Mouse (Mus musculus) ES-E14 (cell line): ENCODE data around the gene Gm45808. TPM values are rescaled to one million over a fixed set of nuclear protein-coding genes. Genes with fewer than 3 reads are reported as not detected.
"Not testable (repeated sequence)": the region's sequence is repeated elsewhere in the genome, so short reads cannot be mapped to it uniquely, and the experiment has no call there.

Source experiments
- DNase-seq: peaks from one replicate; pipeline ENCODE4 v3.0.0-alpha.2; 2013; ENCODE audit warnings: low read depth, low spot score
- H3K27ac ChIP-seq: 2 replicates; pipeline ENCODE4 v1.5.1; 2012; ENCODE audit warnings: low read depth, mild to moderate bottlenecking, low read length, moderate library complexity, mixed read lengths; ENCODE audit not compliant: poor library complexity, insufficient read depth, severe bottlenecking
- H3K36me3 ChIP-seq: 2 replicates; pipeline ENCODE4 v1.6.1; 2012; ENCODE audit warnings: mild to moderate bottlenecking, low read length, moderate library complexity, mixed read lengths; ENCODE audit not compliant: control insufficient read depth, poor library complexity, insufficient read depth, severe bottlenecking
- H3K4me1 ChIP-seq, 2 experiments: fragments of 150-350 bp in 1 of 2; sonication (generic) in 1 of 2; 2 replicates each; pipeline ENCODE4 v1.6.1; 2012; ENCODE audit warnings: low read length in 2 of 2, mild to moderate bottlenecking in 1 of 2, mixed read lengths in 1 of 2; ENCODE audit not compliant: control insufficient read depth in 2 of 2, insufficient read depth in 2 of 2, poor library complexity in 1 of 2
- H3K4me3 ChIP-seq, 2 experiments: fragments of 150-350 bp in 1 of 2; sonication (generic) in 1 of 2; 2 replicates each; pipeline ENCODE4 v1.5.1; 2012; ENCODE audit warnings: low read length in 2 of 2, low read depth in 1 of 2, mild to moderate bottlenecking in 1 of 2, mixed read lengths in 1 of 2; ENCODE audit not compliant: insufficient read depth in 1 of 2, poor library complexity in 1 of 2, severe bottlenecking in 1 of 2
- H3K9ac ChIP-seq: 2 replicates; pipeline ENCODE4 v1.6.1; 2012; ENCODE audit warnings: low read depth, mild to moderate bottlenecking, low read length, mixed read lengths; ENCODE audit not compliant: poor library complexity, insufficient read depth, severe bottlenecking
- H3K9me3 ChIP-seq: fragments of 150-350 bp; sonication (generic); 2 replicates; pipeline ENCODE4 v1.6.1; 2012; ENCODE audit warnings: low read depth, mild to moderate bottlenecking, low read length; ENCODE audit not compliant: control insufficient read depth, insufficient read depth
- CHD2 ChIP-seq: IDR thresholded peaks from 2 replicates; pipeline ENCODE4 v1.6.1; 2014; ENCODE audit warnings: mild to moderate bottlenecking, low read depth, low read length, inconsistent platforms
- HCFC1 ChIP-seq: IDR thresholded peaks from 2 replicates; pipeline ENCODE4 v1.6.1; 2012; ENCODE audit warnings: low read length, inconsistent platforms, borderline replicate concordance; ENCODE audit not compliant: insufficient read depth
- MAFK ChIP-seq: IDR thresholded peaks from 2 replicates; pipeline ENCODE4 v1.6.1; 2014; ENCODE audit warnings: mild to moderate bottlenecking, low read depth, low read length, inconsistent platforms; ENCODE audit not compliant: insufficient read depth
- ZC3H11A ChIP-seq: IDR thresholded peaks from 2 replicates; pipeline ENCODE4 v1.6.1; 2012; ENCODE audit warnings: low read depth, mild to moderate bottlenecking, inconsistent platforms, low read length, borderline replicate concordance
- ZNF384 ChIP-seq: IDR thresholded peaks from 2 replicates; pipeline ENCODE4 v1.6.1; 2012; ENCODE audit warnings: low read depth, low read length, inconsistent platforms
- in situ Hi-C, 2 experiments: fragments of 600-800 bp; cut with MboI; formaldehyde crosslinking; loops; one replicate each; pipeline ENCODE4 v1.15.1; 2025; ENCODE audit warnings: low sequenced_read_pairs in 2 of 2, inconsistent platforms in 1 of 2; ENCODE audit not compliant: unreplicated experiment in 2 of 2
- total RNA-seq: library from RNA; depleted of rRNA; stranded (reverse); fragments of 300-350 nt; gene quantifications from 2 replicates; pipeline ENCODE4 v1.2.3, GENCODE M21; 2012

Gene Gm45808
- total RNA-seq, 1 experiment, result 0.71 TPM

DNA sequence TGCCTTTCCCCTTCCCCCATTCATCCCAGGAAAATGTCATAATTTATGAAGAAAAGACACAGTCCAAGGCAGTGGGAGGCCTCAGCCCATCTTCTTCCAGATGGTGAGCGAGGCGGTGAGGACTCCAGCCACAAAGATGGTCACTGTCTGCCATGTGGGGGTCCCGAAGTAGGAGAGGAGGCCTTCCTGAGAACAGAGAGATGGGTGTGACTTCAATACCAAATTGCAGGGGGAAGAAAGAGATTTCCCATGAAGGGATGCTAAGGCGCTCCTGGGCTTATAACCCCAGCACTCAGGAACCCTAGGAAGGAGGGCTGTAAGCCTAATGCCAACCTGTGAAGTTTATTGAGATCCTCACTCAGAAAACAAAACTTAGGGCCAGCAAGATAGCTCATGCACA is 24.8 kb downstream of the Gm45808 start:
- DNase-seq, result no peak

GRCm38 (mm10) chr7:45461326-45461725 is 25.3 kb downstream of the Gm45808 start:
- Histone ChIP-seq H3K9me3 (no peaks in the 10 kb centered on the region), H3K4me3 (peak overlapping the region; percentile 58 to 71), H3K9ac (peak overlapping the region; percentile 80), H3K4me1 (peaks cover 0 to 3% of the 10 kb centered on the region in 2 experiments; a peak in 1 of 4 replicates), H3K36me3 (peaks cover 58% of the 10 kb centered on the region), H3K27ac (peak overlapping the region; percentile 99)
- DNase-seq, result no peak
- TF ChIP-seq CHD2 (no peak), ZC3H11A (no peak), ZNF384 (no peak), HCFC1 (no peak), MAFK (no peak)
- in situ Hi-C loops, result no loop called here

More for the DNA sequence above, 24.8 kb downstream of the Gm45808 start:
- Histone ChIP-seq H3K27ac (peak overlapping the region; percentile 99), H3K9ac (peak overlapping the region; percentile 50; the same call in 1 of the 2 replicates), H3K4me1 (peaks cover 0 to under 1% of the 10 kb centered on the region in 2 experiments; a peak in 1 of 4 replicates), H3K36me3 (peaks cover 58% of the 10 kb centered on the region), H3K9me3 (no peaks in the 10 kb centered on the region), H3K4me3 (peak overlapping the region in 1 of 2 experiments; percentile 57; a peak in 2 of 4 replicates)
- no peak for TF ChIP-seq CHD2
- no peak for TF ChIP-seq MAFK
- TF ChIP-seq HCFC1, result no peak
- in situ Hi-C loops, result no loop called here

GRCm38 (mm10) chr7:45460860-45461314 is 25.7 kb downstream of the Gm45808 start:
- H3K36me3 ChIP-seq, result peaks cover 57% of the 10 kb centered on the region
- peak overlapping the region; percentile 99 for H3K27ac ChIP-seq
- H3K9ac ChIP-seq, result peak overlapping the region; percentile 80
- no peaks in the 10 kb centered on the region for H3K9me3 ChIP-seq
- peaks cover 0 to 7% of the 10 kb centered on the region in 2 experiments; a peak in 1 of 4 replicates for H3K4me1 ChIP-seq
- TF ChIP-seq ZNF384 (no peak), MAFK (peak; percentile 98), HCFC1 (no peak), ZC3H11A (no peak), CHD2 (no peak)
- no peak for DNase-seq
- H3K4me3 ChIP-seq, result peak overlapping the region; percentile 58 to 71
- in situ Hi-C loops, result no loop called here

DNA sequence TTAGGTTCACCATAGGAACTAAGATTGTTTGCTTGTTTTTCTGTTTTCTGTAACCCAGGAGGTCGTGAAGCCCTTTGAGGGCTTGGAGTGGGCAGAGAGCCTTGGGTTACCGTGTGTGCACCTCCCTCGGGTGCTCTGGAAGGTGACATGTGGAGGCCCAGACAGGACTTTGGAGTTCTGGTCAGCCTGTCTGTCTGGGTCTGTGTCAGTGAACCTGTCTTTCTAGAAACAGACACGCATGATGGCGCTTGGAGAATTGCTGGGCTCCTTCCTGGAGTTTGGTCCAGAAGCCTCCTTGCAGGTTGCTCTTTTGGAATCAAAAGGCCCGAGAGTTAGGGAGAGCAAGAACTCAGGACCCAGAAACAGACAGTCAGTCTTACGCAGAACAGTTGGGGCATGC is 26.2 kb downstream of the Gm45808 start:
- Histone ChIP-seq H3K36me3 (peaks cover 51% of the 10 kb centered on the region), H3K27ac (peak overlapping the region; percentile 99), H3K4me1 (peaks cover 0 to 10% of the 10 kb centered on the region in 2 experiments; a peak in 1 of 4 replicates), H3K4me3 (peak overlapping the region; percentile 58 to 71), H3K9me3 (no peaks in the 10 kb centered on the region), H3K9ac (peak overlapping the region; percentile 80)
- TF ChIP-seq MAFK, result no peak
- TF ChIP-seq CHD2, result no peak
- no peak for TF ChIP-seq HCFC1
- no peak for TF ChIP-seq ZC3H11A
- no peak for TF ChIP-seq ZNF384
- in situ Hi-C loops, result no loop called here
- no peak for DNase-seq

DNA sequence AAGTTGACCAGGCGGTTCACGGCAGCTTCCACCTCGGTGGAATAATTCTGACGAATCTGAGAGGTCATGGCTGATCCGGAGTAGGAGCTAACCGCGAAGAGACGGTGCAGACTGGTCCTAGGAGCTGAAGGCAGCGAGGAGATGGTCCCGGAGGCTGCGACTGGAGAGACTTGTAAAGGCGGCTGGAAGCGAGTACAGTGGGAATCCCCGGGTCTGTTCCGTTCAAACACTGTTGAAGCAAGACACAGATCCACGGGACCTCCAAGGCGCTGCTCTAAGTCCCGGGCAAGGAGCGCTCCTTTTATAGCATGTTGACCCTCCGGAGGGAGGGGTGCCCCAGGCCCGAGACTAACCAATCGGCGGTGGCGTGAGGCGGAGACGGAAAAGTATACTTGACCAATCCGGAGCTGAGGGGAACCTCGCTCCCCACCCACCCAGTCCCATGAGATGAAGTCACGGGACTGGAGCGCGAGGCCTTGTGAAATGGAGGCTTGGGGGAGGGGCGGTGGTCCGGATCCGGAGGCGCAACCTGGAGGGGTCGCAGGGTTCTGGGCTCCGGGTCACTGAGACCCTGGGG is 27.0 kb downstream of the Gm45808 start, which contains the start of gene Ftl1:
TSS of gene Ftl1 (minus strand) at position 321 of the 577 bp plus-strand sequence.
- H3K4me3 ChIP-seq, result peak within 1 kb of the TSS; percentile 75 to 93
- DNase-seq, result peak; percentile 97
- peak within 1 kb of the TSS; percentile 99 for H3K27ac ChIP-seq
- peaks cover 47% of the 10 kb centered on the region for H3K36me3 ChIP-seq
- H3K9me3 ChIP-seq, in situ Hi-C loops: not testable (repeated sequence)
- peaks cover 0 to 16% of the 10 kb centered on the region in 2 experiments; a peak in 1 of 4 replicates for H3K4me1 ChIP-seq
- TF ChIP-seq HCFC1 (peak; percentile 50; the same call in 1 of the 2 replicates), CHD2 (peak; percentile 52)
- peak within 1 kb of the TSS; percentile 80 for H3K9ac ChIP-seq
